Mouse (Mus musculus): ENCODE results near the gene Tmem252. TPM values are rescaled to one million over a fixed set of nuclear protein-coding genes. Genes with fewer than 3 reads are reported as not detected.
A peak's percentile ranks its signal among the peaks of the same experiment; 100 is the strongest.
"Not testable (repeated sequence)": the region's sequence is repeated elsewhere in the genome, so short reads cannot be mapped to it uniquely, and the experiment has no call there.

Tmem252 gene
- total RNA-seq, 1 experiment from 2014 or later: not detected

GRCm38 (mm10) chr19:24671571-24671970 is 2.2 kb upstream of the Tmem252 start:
- peak; percentile 25 to 62; a peak in 2 of 4 replicates for ATAC-seq (replicated peaks in 1 of 2; ENCODE audit: insufficient read depth in 1 of 2, low FRiP score in 2 of 2, low TSS enrichment in 1 of 2, low read depth in 1 of 2, poor library complexity in 2 of 2, severe bottlenecking in 2 of 2)

- no peak for ATAC-seq (replicated peaks in 1 of 2; ENCODE audit: insufficient read depth in 1 of 2, low FRiP score in 2 of 2, low TSS enrichment in 1 of 2, low read depth in 1 of 2, poor library complexity in 2 of 2, severe bottlenecking in 2 of 2)
Measured at GRCm38 (mm10) chr19:24672366-24672960, 1.3 kb upstream of the Tmem252 start.

- ATAC-seq (replicated peaks in 1 of 2; ENCODE audit: insufficient read depth in 1 of 2, low FRiP score in 2 of 2, low TSS enrichment in 1 of 2, low read depth in 1 of 2, poor library complexity in 2 of 2, severe bottlenecking in 2 of 2): no peak
Measured at GRCm38 (mm10) chr19:24673331-24673730, 477 bp upstream of the Tmem252 start.

GRCm38 (mm10) chr19:24676429-24676828 is 2.6 kb downstream of the Tmem252 start:
- no peak for ATAC-seq (replicated peaks in 1 of 2; ENCODE audit: insufficient read depth in 1 of 2, low FRiP score in 2 of 2, low TSS enrichment in 1 of 2, low read depth in 1 of 2, poor library complexity in 2 of 2, severe bottlenecking in 2 of 2)

GRCm38 (mm10) chr19:24677242-24677984 is 3.6 kb downstream of the Tmem252 start:
- no peak for ATAC-seq (replicated peaks in 1 of 2; ENCODE audit: insufficient read depth in 1 of 2, low FRiP score in 2 of 2, low TSS enrichment in 1 of 2, low read depth in 1 of 2, poor library complexity in 2 of 2, severe bottlenecking in 2 of 2)

- no peak for ATAC-seq (replicated peaks in 1 of 2; ENCODE audit: insufficient read depth in 1 of 2, low FRiP score in 2 of 2, low TSS enrichment in 1 of 2, low read depth in 1 of 2, poor library complexity in 2 of 2, severe bottlenecking in 2 of 2)
Measured at GRCm38 (mm10) chr19:24683016-24683720, 9.4 kb downstream of the Tmem252 start.

GRCm38 (mm10) chr19:24686411-24686810 is 12.6 kb downstream of the Tmem252 start:
- ATAC-seq (replicated peaks in 1 of 2; ENCODE audit: insufficient read depth in 1 of 2, low FRiP score in 2 of 2, low TSS enrichment in 1 of 2, low read depth in 1 of 2, poor library complexity in 2 of 2, severe bottlenecking in 2 of 2): no peak; a peak in 1 of 4 replicates

GRCm38 (mm10) chr19:24688327-24688726 is 14.5 kb downstream of the Tmem252 start:
- ATAC-seq (replicated peaks in 1 of 2; ENCODE audit: insufficient read depth in 1 of 2, low FRiP score in 2 of 2, low TSS enrichment in 1 of 2, low read depth in 1 of 2, poor library complexity in 2 of 2, severe bottlenecking in 2 of 2): no peak

- no peak for ATAC-seq (replicated peaks in 1 of 2; ENCODE audit: insufficient read depth in 1 of 2, low FRiP score in 2 of 2, low TSS enrichment in 1 of 2, low read depth in 1 of 2, poor library complexity in 2 of 2, severe bottlenecking in 2 of 2)
Measured at GRCm38 (mm10) chr19:24689531-24689930, 15.7 kb downstream of the Tmem252 start.

GRCm38 (mm10) chr19:24692691-24693090 is 18.9 kb downstream of the Tmem252 start:
- ATAC-seq (replicated peaks in 1 of 2; ENCODE audit: insufficient read depth in 1 of 2, low FRiP score in 2 of 2, low TSS enrichment in 1 of 2, low read depth in 1 of 2, poor library complexity in 2 of 2, severe bottlenecking in 2 of 2): no peak

- ATAC-seq (replicated peaks in 1 of 2; ENCODE audit: insufficient read depth in 1 of 2, low FRiP score in 2 of 2, low TSS enrichment in 1 of 2, low read depth in 1 of 2, poor library complexity in 2 of 2, severe bottlenecking in 2 of 2): no peak
Measured at GRCm38 (mm10) chr19:24697946-24698345, 24.1 kb downstream of the Tmem252 start.

- ATAC-seq (replicated peaks in 1 of 2; ENCODE audit: insufficient read depth in 1 of 2, low FRiP score in 2 of 2, low TSS enrichment in 1 of 2, low read depth in 1 of 2, poor library complexity in 2 of 2, severe bottlenecking in 2 of 2): 0 out of 4 replicates have a peak, but pooled peaks of 1 of the 2 experiments have one; percentile 29
Measured at GRCm38 (mm10) chr19:24698651-24699050, 24.8 kb downstream of the Tmem252 start.

- no peak for ATAC-seq (replicated peaks in 1 of 2; ENCODE audit: insufficient read depth in 1 of 2, low FRiP score in 2 of 2, low TSS enrichment in 1 of 2, low read depth in 1 of 2, poor library complexity in 2 of 2, severe bottlenecking in 2 of 2)
Measured at GRCm38 (mm10) chr19:24699196-24699595, 25.4 kb downstream of the Tmem252 start.

- ATAC-seq (replicated peaks in 1 of 2; ENCODE audit: insufficient read depth in 1 of 2, low FRiP score in 2 of 2, low TSS enrichment in 1 of 2, low read depth in 1 of 2, poor library complexity in 2 of 2, severe bottlenecking in 2 of 2): no peak
Measured at GRCm38 (mm10) chr19:24699910-24700309, 26.1 kb downstream of the Tmem252 start.

- ATAC-seq (replicated peaks in 1 of 2; ENCODE audit: insufficient read depth in 1 of 2, low FRiP score in 2 of 2, low TSS enrichment in 1 of 2, low read depth in 1 of 2, poor library complexity in 2 of 2, severe bottlenecking in 2 of 2): no peak
Measured at GRCm38 (mm10) chr19:24700664-24701063, 26.9 kb downstream of the Tmem252 start.

GRCm38 (mm10) chr19:24701716-24702115 is 27.9 kb downstream of the Tmem252 start:
- ATAC-seq (replicated peaks in 1 of 2; ENCODE audit: insufficient read depth in 1 of 2, low FRiP score in 2 of 2, low TSS enrichment in 1 of 2, low read depth in 1 of 2, poor library complexity in 2 of 2, severe bottlenecking in 2 of 2): no peak

GRCm38 (mm10) chr19:24703168-24703567 is 29.4 kb downstream of the Tmem252 start:
- not testable (repeated sequence) for ATAC-seq (replicated peaks in 1 of 2; ENCODE audit: insufficient read depth in 1 of 2, low FRiP score in 2 of 2, low TSS enrichment in 1 of 2, low read depth in 1 of 2, poor library complexity in 2 of 2, severe bottlenecking in 2 of 2)

- ATAC-seq (replicated peaks in 1 of 2; ENCODE audit: insufficient read depth in 1 of 2, low FRiP score in 2 of 2, low TSS enrichment in 1 of 2, low read depth in 1 of 2, poor library complexity in 2 of 2, severe bottlenecking in 2 of 2): no peak
Measured at GRCm38 (mm10) chr19:24703680-24704079, 29.9 kb downstream of the Tmem252 start.
